Comparison of ENCODE assay signal across 10 mouse cellular contexts in the genomic region with DNA sequence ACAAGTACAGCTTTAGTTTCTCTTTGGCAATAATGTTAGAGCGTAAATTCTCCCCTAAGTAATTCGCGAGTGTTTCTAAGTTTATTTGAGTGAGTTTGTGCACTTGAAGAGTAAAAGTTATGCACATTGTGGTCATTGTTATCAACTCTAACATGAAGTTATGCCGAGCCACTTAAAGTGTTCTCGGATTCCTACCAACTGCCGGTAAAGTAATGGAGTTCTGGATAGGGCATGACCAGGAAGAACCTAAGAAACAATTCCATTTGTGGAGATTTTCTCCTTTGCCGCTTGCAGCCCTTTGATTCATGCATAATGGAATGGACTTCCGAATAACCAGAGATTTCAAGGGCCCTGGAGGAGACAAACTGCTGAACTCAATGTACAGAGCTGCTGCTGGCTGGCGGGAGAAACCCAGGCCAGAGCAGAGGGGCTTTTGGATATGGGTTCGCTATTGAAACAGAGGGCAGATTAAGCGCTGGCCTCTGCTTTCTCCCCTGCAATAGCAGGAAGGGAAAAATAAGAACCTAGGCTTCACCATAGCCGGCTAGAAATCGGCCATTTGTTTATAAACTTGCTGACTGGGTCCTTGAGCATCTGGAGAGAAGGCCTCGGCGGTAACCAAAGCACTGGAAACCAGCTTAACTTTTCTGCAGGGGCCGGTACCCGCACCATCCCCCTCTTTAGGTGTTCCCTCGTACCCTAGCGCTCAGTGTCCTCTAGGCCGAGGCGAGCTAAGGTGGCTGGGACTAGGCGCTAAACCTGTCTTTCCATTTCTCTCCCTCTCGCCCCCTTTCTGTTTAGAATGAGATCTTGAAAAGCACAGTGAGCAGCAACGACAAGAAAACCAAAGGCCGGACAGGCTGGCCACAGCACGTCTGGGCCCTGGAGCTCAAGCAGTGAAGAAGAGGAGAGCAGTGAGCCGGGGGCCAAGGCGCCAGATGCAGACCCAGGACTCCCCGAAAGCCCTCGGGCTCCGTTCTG. TPM values are rescaled to one million over a fixed set of nuclear protein-coding genes. Genes with fewer than 3 reads are reported as not detected.
DNase-seq lines count a peak whose midpoint lies in the region; ATAC-seq and TF ChIP-seq lines count a peak whose summit lies in the region.
"Had no signal": no experiment of that assay in that cellular context is flagged by ENCODE, and none has a peak within 500 bp of the region (broad histone marks: within the 10 kb centered on the region; RNA-seq: fewer than 3 reads in every experiment).

No protein-coding gene starts in this region.

- H3K9me3 ChIP-seq in forebrain, postnatal 0 days (ENCODE audit: low read length), result 0 out of 2 replicates have a peak, but pooled peaks cover 5% of the 10 kb centered on the region
- H3K9me3 ChIP-seq in forebrain, embryonic 15.5 days, result no peaks in the 10 kb centered on the region
- H3K9me3 ChIP-seq in neural tube, embryonic 15.5 days (replicated peaks), result no peaks in the 10 kb centered on the region
- no peaks in the 10 kb centered on the region for H3K9me3 ChIP-seq in limb, embryonic 13.5 days

- TF ChIP-seq CTCF in forebrain, postnatal 0 days (IDR thresholded peaks at IDR 0.05; ENCODE audit: low read depth), result no peak

- DNase-seq in forebrain, postnatal 0 days, result peak; percentile 20
- peak; percentile 77 for DNase-seq in neural tube, embryonic 10.5 days (ENCODE audit: extremely low spot score, low spot score)
- DNase-seq in B cell, adult 2 months, result no peak
- no peak for DNase-seq in urinary bladder, adult 2 months (ENCODE audit: low spot score)
- DNase-seq in urinary bladder, postnatal 10 days (ENCODE audit: low spot score), result no peak
- DNase-seq: lung, postnatal 36 days; thymus, postnatal 4 days had no signal

- no peaks in the 10 kb centered on the region for H3K4me1 ChIP-seq in forebrain, postnatal 0 days (ENCODE audit: insufficient read depth)
- H3K4me1 ChIP-seq in forebrain, embryonic 15.5 days, result peaks cover 20% of the 10 kb centered on the region
- peaks cover 16% of the 10 kb centered on the region for H3K4me1 ChIP-seq in neural tube, embryonic 15.5 days
- peaks cover 31% of the 10 kb centered on the region for H3K4me1 ChIP-seq in limb, embryonic 13.5 days

- H3K9ac ChIP-seq in forebrain, postnatal 0 days, result no peak overlapping the region
- H3K9ac ChIP-seq in forebrain, embryonic 15.5 days (replicated peaks), result no peak overlapping the region
- H3K9ac ChIP-seq in neural tube, embryonic 15.5 days (replicated peaks), result no peak overlapping the region
- peak overlapping the region; percentile 99 for H3K9ac ChIP-seq in limb, embryonic 13.5 days

- no peak overlapping the region for H3K4me3 ChIP-seq in forebrain, postnatal 0 days (ENCODE audit: low read depth, low read length)
- H3K4me3 ChIP-seq in forebrain, embryonic 15.5 days, result no peak overlapping the region
- H3K4me3 ChIP-seq in neural tube, embryonic 15.5 days (replicated peaks), result no peak overlapping the region
- peak overlapping the region; percentile 81 for H3K4me3 ChIP-seq in limb, embryonic 13.5 days

- H3K36me3 ChIP-seq in forebrain, postnatal 0 days (ENCODE audit: insufficient read depth), result no peaks in the 10 kb centered on the region
- H3K36me3 ChIP-seq in forebrain, embryonic 15.5 days, result no peaks in the 10 kb centered on the region
- H3K36me3 ChIP-seq in neural tube, embryonic 15.5 days, result no peaks in the 10 kb centered on the region
- no peaks in the 10 kb centered on the region; the same call in 1 of the 2 replicates for H3K36me3 ChIP-seq in limb, embryonic 13.5 days

- 2% methylated on average over 31 of the region's 31 CpGs for WGBS in forebrain, postnatal 0 days
- under 1% methylated on average over 31 of the region's 31 CpGs for WGBS in forebrain, embryonic 15.5 days
- under 1% methylated on average over 31 of the region's 31 CpGs for WGBS in neural tube, embryonic 15.5 days
- WGBS in limb, embryonic 13.5 days, result 2% methylated on average over 31 of the region's 31 CpGs

- no peak overlapping the region for H3K27ac ChIP-seq in forebrain, postnatal 0 days (ENCODE audit: low read depth, low read length)
- no peak overlapping the region for H3K27ac ChIP-seq in forebrain, embryonic 15.5 days (replicated peaks)
- no peak overlapping the region for H3K27ac ChIP-seq in neural tube, embryonic 15.5 days (replicated peaks)
- peak overlapping the region; percentile 97 for H3K27ac ChIP-seq in limb, embryonic 13.5 days

- no peak overlapping the region for H3K4me2 ChIP-seq in forebrain, postnatal 0 days (ENCODE audit: low read depth)
- no peak overlapping the region for H3K4me2 ChIP-seq in forebrain, embryonic 15.5 days (replicated peaks)
- H3K4me2 ChIP-seq in neural tube, embryonic 15.5 days, result no peak overlapping the region
- peak overlapping the region; percentile 75 for H3K4me2 ChIP-seq in limb, embryonic 13.5 days (replicated peaks)

- H3K27me3 ChIP-seq in forebrain, postnatal 0 days (ENCODE audit: insufficient read depth, low read length), result peaks cover 91% of the 10 kb centered on the region
- peaks cover 89% of the 10 kb centered on the region for H3K27me3 ChIP-seq in forebrain, embryonic 15.5 days
- peaks cover 92% of the 10 kb centered on the region for H3K27me3 ChIP-seq in neural tube, embryonic 15.5 days (replicated peaks)
- H3K27me3 ChIP-seq in limb, embryonic 13.5 days, result peaks cover 34% of the 10 kb centered on the region

- no peak for ATAC-seq in forebrain, postnatal 0 days
- no peak for ATAC-seq in forebrain, embryonic 15.5 days (replicated peaks)
- no peak for ATAC-seq in neural tube, embryonic 15.5 days (ENCODE audit: low FRiP score)
- no peak for ATAC-seq in limb, embryonic 13.5 days (ENCODE audit: low FRiP score, low read depth)

RNA-seq across cellular contexts. Expression of gene Hand2, which starts 2.5 kb away (rescaled TPM):
- total RNA-seq in forebrain, postnatal 0 days (2014; rRNA removed), result not detected in 2 replicates
- not detected in 2 replicates for polyA plus RNA-seq in forebrain, postnatal 0 days (2015; fragmentation: Nextera tagmentation; extraction: Ambion mirVana)
- not detected in 2 replicates for polyA plus RNA-seq in forebrain, embryonic 15.5 days (2015; fragmentation: Nextera tagmentation; extraction: Ambion mirVana)
- polyA plus RNA-seq in neural tube, embryonic 15.5 days (2015; fragmentation: Nextera tagmentation; extraction: Ambion mirVana), result 1.0 TPM in 1 of 2 replicates, not detected in the other
- polyA plus RNA-seq in limb, embryonic 13.5 days (2015; fragmentation: Nextera tagmentation; extraction: Ambion mirVana), result 10.8 and 11.4 TPM in 2 replicates
- polyA plus RNA-seq in urinary bladder, adult 2 months (2012; rRNA removed), result 32.1 and 34.9 TPM in 2 replicates

Comparison
In these comparisons a context has a peak if more than half of its experiments do, and no peak if none do; other contexts are left out.
1. DNase-seq: peak in forebrain, postnatal 0 days (single experiment) and neural tube, embryonic 10.5 days (single experiment); none in B cell, adult 2 months (0 of 2), urinary bladder, adult 2 months (single experiment) and urinary bladder, postnatal 10 days (single experiment).